Mouse (Mus musculus) c-Kit-positive CD71-negative TER-119-negative erythroid progenitor cells, embryonic 14.5 days (primary cell): ENCODE data around the gene Ptgir.
A peak's percentile ranks its signal among the peaks of the same experiment; 100 is the strongest.
"Not testable (repeated sequence)": the region's sequence is repeated elsewhere in the genome, so short reads cannot be mapped to it uniquely, and the experiment has no call there.

Experiments
- DNase-seq: peaks from one replicate; pipeline ENCODE4 v3.0.0-alpha.2; 2013; ENCODE audit warnings: low read depth

Gene Ptgir

DNA sequence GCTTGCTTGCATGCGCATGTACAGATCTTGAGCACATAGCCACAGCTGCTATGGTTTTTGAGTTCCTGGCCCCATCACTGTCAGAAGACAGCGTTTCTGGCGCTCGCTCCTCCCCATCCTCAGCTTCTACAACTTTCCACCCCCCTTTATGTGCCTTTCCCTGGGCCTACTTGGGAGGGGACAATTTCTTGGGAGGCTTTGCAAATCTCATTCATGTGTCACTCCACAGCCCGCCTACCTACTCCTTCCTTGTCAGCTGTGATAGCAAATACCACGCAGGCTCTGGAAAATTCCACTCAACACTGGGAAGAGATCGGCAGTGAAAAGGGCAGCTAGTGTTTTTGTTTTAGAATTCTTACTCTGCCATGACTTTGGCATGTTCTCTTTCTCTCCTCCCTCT lies 34.0 kb downstream of the Ptgir start:
- no peak for DNase-seq

- no peak for DNase-seq
These were observed 36.6 kb downstream of the Ptgir start for GRCm38 (mm10) chr7:16942861-16943260.

DNA sequence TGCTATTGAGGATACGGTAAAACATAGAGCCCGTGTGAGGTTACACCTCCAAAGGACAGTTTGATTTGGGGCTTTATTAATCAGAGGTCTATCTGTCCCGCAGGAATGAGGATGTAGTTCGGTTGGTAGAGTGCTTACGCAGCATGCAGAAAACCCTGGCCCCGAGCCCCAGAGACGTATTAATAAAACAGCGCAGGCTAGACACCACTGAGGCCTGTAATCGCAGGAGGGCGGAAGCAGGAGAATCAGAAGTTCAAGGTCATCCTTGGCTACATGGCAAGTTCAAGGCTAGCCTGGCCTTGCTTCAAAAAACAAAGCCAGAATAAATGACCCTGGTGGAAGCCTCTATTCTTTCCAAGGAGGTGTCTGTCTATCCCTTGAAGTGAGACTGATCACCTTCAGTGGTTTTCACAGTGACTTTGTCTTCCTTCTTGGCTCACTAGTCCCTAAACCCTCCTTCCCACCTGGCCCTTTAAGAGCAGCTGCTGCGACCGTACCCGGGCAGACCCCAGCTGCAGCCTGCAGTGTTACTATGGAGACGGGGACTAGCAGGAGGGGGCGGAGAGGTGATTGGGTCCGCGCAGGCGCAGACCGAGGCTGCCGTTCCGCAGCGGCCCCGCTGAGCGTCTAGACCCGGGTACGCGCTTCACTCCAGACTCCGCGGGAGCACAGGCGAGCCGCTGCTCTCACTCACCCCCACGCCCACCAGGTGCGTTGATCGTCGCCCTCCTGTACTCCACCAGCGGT lies 37.9 kb downstream of the Ptgir start, which contains the start of gene Pnmal2:
Gene Pnmal2, plus strand, starts transcription at position 622 of the 747 bp plus-strand sequence.
- DNase-seq: no peak

DNA sequence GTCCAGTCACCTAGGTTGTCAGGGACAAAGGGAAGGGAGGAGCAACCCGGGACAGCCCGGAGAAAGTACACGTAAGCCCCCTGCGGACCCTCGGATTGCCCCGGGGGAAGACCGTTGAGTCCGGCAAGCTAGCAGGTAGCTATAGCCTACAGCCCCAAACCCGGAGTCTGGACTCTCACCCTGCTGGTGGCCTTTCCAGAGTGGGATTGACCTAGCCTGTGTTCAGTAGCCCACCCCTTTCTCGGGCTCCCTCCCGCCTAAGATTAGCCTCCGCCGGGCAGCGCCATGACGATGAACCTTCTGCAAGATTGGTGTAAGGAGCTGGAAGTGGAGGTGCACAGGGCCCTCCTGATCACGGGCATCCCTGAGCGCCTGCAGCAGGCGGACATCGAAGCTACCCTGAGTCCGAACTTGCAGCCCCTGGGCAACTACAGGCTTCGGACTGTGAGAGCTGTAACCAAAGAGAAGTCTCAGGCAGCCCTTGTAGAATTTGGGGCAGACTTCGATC lies 38.6 kb downstream of the Ptgir start:
- no peak for DNase-seq

DNA sequence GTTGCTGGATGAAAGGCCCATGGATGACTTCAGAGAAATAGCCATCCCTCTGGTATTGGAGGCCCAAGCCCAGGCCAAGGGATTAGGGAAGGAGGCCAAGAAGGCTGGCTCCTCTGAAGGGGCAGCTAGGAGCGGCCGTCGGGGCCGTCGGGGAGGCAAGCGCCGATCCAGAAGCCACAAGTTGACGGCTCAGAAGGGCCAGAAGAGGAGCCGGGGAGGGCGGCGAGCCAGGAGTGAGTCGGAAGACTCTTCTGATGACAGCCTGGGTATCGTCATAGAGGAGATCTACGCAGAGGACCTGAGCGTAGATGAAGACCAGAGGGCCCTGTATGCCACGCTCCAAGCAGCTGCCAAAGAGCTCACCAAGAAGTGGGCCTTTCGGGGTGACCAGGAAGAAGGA lies 39.1 kb downstream of the Ptgir start:
- no peak for DNase-seq

- no peak for DNase-seq
These were observed 40.4 kb downstream of the Ptgir start for GRCm38 (mm10) chr7:16946441-16947348.

- no peak for DNase-seq
These were observed 41.1 kb downstream of the Ptgir start for GRCm38 (mm10) chr7:16947349-16947895.

DNA sequence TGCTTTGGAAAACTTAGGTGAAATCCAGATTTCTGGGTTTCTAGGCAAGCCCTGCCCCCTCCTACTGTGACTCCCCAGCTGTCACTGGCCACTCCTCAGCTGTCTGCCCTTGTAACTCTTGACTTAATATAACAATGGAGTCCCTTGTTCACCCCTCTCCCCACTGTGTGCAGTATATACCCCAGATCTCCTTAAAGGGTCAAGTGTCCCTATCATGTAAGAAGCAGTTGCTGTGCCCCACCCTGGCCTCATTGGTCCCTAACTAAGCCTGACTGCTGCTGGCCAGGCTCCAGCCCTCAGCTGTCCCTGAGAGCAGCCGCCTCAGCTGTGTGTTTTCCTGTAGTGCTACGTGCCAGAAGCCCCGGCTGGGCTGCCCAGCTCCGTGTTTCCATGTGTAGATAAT lies 41.7 kb downstream of the Ptgir start:
- DNase-seq: no peak

DNA sequence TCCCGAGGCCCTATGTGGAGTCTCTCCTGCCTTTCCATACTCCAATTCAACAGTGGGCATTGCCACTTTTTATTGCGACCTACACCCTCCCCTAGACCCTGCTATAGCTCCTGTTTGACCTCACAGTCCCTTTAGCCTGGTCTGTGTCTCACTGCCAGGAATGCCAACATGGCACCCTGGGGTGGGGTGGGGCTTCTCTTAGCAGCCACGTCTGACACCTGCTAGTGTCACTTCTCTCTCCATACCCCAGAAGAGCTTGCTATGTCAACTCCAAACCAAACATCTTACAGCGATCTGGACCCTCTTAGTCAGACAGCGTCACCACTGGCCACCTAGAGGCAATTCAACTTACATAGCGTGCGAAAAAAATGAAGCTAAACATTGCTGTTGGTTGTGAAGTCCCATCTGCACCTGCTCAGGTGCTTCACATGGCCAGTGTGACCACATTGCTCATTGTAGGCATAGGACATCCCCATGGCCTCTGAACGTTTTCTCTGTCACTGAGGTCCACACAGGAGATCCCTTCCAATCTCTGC lies 42.7 kb downstream of the Ptgir start:
- DNase-seq: no peak

DNA sequence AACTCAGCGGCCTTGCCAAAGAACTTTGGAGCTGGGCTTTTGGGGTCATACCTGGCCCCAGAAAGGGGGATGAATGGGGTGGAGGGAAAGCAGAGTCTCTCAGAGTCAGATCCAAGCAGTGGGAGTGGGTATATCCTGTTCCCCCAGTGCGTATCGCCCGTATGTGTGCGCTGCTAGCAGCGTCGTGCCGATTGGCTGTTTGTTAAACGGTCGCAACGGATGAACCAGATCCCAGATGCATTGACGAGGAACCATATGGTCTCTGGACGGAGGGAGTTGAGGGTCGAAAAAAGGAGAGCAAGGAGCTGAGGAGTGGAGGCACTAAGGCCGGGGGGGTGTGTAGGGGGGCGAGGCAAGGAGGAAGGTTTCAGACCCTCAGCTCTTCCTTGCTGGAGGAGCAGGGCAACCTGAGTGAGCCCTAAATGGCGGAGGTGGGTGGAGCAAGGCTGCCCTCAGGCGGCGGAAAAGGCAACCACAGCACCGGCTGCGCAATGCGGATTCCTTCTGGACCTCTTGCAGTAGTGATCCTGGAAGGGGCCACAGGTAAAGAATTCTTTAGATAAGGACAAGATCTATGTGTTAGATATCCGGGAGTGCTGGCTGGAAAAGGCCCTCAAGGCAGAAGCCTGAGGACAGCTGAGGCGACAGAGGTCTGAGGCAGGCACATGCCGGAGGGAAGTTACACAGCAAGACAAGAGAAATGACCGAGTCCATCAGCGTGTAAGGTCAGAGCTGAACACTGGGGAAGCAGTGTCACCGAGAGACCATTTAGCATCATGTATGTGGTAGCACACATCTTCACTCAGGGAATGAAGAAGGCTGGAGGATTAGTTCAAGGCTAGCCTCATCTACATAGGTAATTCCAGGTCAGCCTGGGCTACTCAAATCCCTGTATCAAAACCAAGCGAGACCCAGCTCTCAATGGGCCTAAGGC lies 43.9 kb downstream of the Ptgir start:
- peak; percentile 55 for DNase-seq

GRCm38 (mm10) chr7:16950861-16951635 lies 44.8 kb downstream of the Ptgir start:
- peak; percentile 78 for DNase-seq

- DNase-seq: not testable (repeated sequence)
These were observed 47.5 kb downstream of the Ptgir start for GRCm38 (mm10) chr7:16953776-16954175.

GRCm38 (mm10) chr7:16955712-16956111 lies 49.4 kb downstream of the Ptgir start:
- DNase-seq: no peak

DNA sequence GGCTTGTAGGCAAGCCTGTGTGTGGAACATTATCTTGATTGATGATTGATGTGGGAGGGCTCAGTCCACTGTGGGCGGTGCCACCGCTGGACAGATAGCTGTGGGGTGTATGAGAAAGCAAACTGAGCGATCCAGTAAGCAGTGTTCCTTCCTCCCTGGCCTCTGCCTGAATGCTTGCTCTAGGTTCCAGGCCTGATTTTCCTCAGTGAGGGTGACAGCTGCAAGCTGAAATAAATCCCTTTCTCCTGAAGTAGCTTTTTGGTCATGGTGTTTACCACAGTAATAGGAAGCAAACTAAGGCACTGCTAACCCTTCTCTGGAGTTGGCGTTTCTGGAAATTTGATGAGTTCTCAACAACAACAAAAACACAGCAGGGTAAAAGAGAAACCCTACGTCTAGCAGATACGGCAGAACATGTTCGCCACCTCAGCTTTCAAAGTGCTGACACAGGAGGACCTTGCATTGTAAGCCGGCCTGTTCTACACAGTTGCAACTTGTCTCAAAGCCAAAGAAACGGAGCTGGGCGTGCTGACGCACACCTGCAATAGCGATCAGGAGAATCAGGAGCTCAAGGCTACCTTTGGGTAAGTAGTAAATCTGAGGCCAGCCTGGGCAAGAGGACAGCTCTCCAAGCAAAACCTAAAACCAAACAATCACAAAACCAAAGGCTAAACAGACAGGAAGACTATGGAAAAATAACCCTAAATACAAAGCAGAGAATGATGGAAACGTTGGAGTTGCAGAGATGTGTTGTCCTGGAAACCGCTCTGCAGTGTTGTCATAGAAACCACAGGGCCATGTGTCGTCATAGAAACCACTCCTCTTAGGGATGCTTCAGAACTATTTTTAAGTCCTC lies 50.3 kb downstream of the Ptgir start:
- no peak for DNase-seq

GRCm38 (mm10) chr7:16959539-16960187 lies 53.4 kb downstream of the Ptgir start, which contains the start of gene Pnmal1:
Gene Pnmal1 (plus strand): TSS chr7:16959679.
- no peak for DNase-seq
